Mouse (Mus musculus) brain, embryonic 14.5 days (tissue): ENCODE results near the gene Pacrg.

ENCODE experiments used
- CTCF ChIP-seq: fragments of 200-500 bp; IDR thresholded peaks from 2 replicates; pipeline ENCODE4 v1.5.1; 2012; ENCODE audit warnings: inconsistent platforms, mild to moderate bottlenecking, moderate library complexity, borderline replicate concordance; ENCODE audit not compliant: insufficient read depth, insufficient read length; ENCODE audit errors: extremely low read depth
- POLR2A ChIP-seq: fragments of 200-500 bp; IDR thresholded peaks from 2 replicates; pipeline ENCODE4 v1.6.1; 2012; ENCODE audit warnings: mild to moderate bottlenecking, inconsistent platforms, borderline replicate concordance; ENCODE audit not compliant: poor library complexity, insufficient read depth, insufficient read length, severe bottlenecking; ENCODE audit errors: extremely low read depth

GRCm38 (mm10) chr17:10702781-10703180 lies 137.3 kb downstream of the Pacrg start:
- TF ChIP-seq CTCF (no peak), POLR2A (no peak)
